In the genomic region with DNA sequence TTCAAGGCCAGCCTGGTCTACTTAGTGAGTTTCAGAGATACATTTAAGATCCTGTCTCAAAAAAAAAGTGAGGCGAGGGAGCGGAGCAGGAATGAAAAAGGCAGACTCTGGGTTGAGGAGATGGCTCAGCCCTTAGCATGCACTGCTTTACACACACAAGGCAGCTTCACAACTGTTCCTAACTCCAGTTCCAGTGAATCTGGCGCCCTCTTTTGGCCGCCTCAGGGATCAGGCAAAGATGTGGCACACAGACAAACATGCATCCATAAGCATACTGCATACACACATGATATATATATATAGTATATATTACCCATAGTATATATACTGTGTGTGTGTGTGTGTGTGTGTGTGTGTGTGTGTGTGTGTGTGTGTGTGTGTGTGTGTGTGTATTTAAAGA, we compare ENCODE assay signal across 12 mouse cellular contexts. TPM values are rescaled to one million over a fixed set of nuclear protein-coding genes. Genes with fewer than 3 reads are reported as not detected.
DNase-seq lines count a peak whose midpoint lies in the region; ATAC-seq and TF ChIP-seq lines count a peak whose summit lies in the region.
"Had no signal": no experiment of that assay in that cellular context is flagged by ENCODE, and none has a peak within 500 bp of the region (broad histone marks: within the 10 kb centered on the region; RNA-seq: fewer than 3 reads in every experiment).

No protein-coding gene starts in this region.

- no peak overlapping the region for H3K4me3 ChIP-seq in kidney, postnatal 0 days (replicated peaks; ENCODE audit: low read depth, low read length)
- no peak overlapping the region for H3K4me3 ChIP-seq in kidney, embryonic 15.5 days (replicated peaks)
- H3K4me3 ChIP-seq: hindbrain, embryonic 15.5 days; myocyte had no signal

- H3K27me3 ChIP-seq in kidney, postnatal 0 days (ENCODE audit: insufficient read depth, low read length), result no peaks in the 10 kb centered on the region
- no peaks in the 10 kb centered on the region for H3K27me3 ChIP-seq in kidney, embryonic 15.5 days
- H3K27me3 ChIP-seq: hindbrain, embryonic 15.5 days had no signal

- TF ChIP-seq CTCF in kidney, postnatal 0 days (IDR thresholded peaks at IDR 0.05; ENCODE audit: low read depth), result peak; percentile 44; the same call in 1 of the 2 replicates
- TF ChIP-seq CTCF in brain, embryonic 14.5 days (IDR thresholded peaks at IDR 0.05; ENCODE audit: borderline replicate concordance, extremely low read depth, insufficient read depth, insufficient read length), result peak; percentile 47; the same call in 1 of the 2 replicates

- no peak for TF ChIP-seq POLR2A in brain, embryonic 14.5 days (IDR thresholded peaks at IDR 0.05; ENCODE audit: borderline replicate concordance, extremely low read depth, insufficient read depth, insufficient read length, poor library complexity, severe bottlenecking)

- no peaks in the 10 kb centered on the region for H3K9me3 ChIP-seq in kidney, postnatal 0 days (replicated peaks; ENCODE audit: low read length)
- H3K9me3 ChIP-seq in kidney, embryonic 15.5 days (replicated peaks), result no peaks in the 10 kb centered on the region
- H3K9me3 ChIP-seq: hindbrain, embryonic 15.5 days had no signal

- H3K36me3 ChIP-seq in kidney, postnatal 0 days (ENCODE audit: insufficient read depth, low read length), result no peaks in the 10 kb centered on the region
- H3K36me3 ChIP-seq in kidney, embryonic 15.5 days, result no peaks in the 10 kb centered on the region
- H3K36me3 ChIP-seq: hindbrain, embryonic 15.5 days had no signal

- no peaks in the 10 kb centered on the region for H3K4me1 ChIP-seq in kidney, postnatal 0 days (replicated peaks; ENCODE audit: insufficient read depth, low read length)
- H3K4me1 ChIP-seq in kidney, embryonic 15.5 days, result peaks cover 3% of the 10 kb centered on the region; the same call in 1 of the 2 replicates

- no peak overlapping the region for H3K9ac ChIP-seq in kidney, postnatal 0 days (ENCODE audit: low read depth, low read length)
- no peak overlapping the region for H3K9ac ChIP-seq in kidney, embryonic 15.5 days
- H3K9ac ChIP-seq: hindbrain, embryonic 15.5 days had no signal

- DNase-seq in adrenal gland, postnatal 10 days, result peak; percentile 26
- no peak for DNase-seq in adrenal gland, postnatal 4 days (ENCODE audit: low spot score in 2 of 2)
- DNase-seq in kidney, postnatal 0 days (ENCODE audit: low spot score), result no peak
- peak; percentile 9 for DNase-seq in 3T3-L1 (ENCODE audit: low read depth, low spot score)
- peak; percentile 45 for DNase-seq in brain, embryonic 14.5 days (ENCODE audit: low read depth)
- DNase-seq in layer of hippocampus, postnatal 10 days (ENCODE audit: low spot score in 2 of 2), result no peak

- H3K27ac ChIP-seq in kidney, postnatal 0 days, result no peak overlapping the region
- H3K27ac ChIP-seq in kidney, embryonic 15.5 days, result no peak overlapping the region
- H3K27ac ChIP-seq: hindbrain, embryonic 15.5 days had no signal

- WGBS in kidney, postnatal 0 days, result 64% methylated on average over 4 of the region's 4 CpGs
- WGBS in kidney, embryonic 15.5 days, result 64% methylated on average over 4 of the region's 4 CpGs

- H3K4me2 ChIP-seq in kidney, postnatal 0 days (ENCODE audit: low read length), result no peak overlapping the region
- no peak overlapping the region for H3K4me2 ChIP-seq in kidney, embryonic 15.5 days
- H3K4me2 ChIP-seq: hindbrain, embryonic 15.5 days had no signal

- no peak for ATAC-seq in kidney, postnatal 0 days (replicated peaks; ENCODE audit: low FRiP score, low read depth)
- no peak for ATAC-seq in kidney, embryonic 15.5 days (replicated peaks; ENCODE audit: low FRiP score)
- no peak for ATAC-seq in granulocyte monocyte progenitor cell, adult 5-6 weeks (replicated peaks; ENCODE audit: poor library complexity, severe bottlenecking)

RNA-seq across cellular contexts. Expression of a gene that starts 4.1 kb away (rescaled TPM):
- 10 to 100 TPM; 32.9 to 38.1 TPM for total RNA-seq in adrenal gland, postnatal 10 days (2021)
- 10 to 100 TPM; 44.2 to 47.5 TPM for total RNA-seq in adrenal gland, postnatal 4 days (2021)
- 68.9 and 75.7 TPM in 2 replicates for polyA plus RNA-seq in kidney, postnatal 0 days (2015; fragmentation: Nextera tagmentation; extraction: Ambion mirVana)
- 79.5 and 85.4 TPM in 2 replicates for polyA plus RNA-seq in kidney, embryonic 15.5 days (2015; fragmentation: Nextera tagmentation; extraction: Ambion mirVana)
- 44.4 and 44.8 TPM in 2 replicates for polyA plus RNA-seq in brain, embryonic 14.5 days (2012; rRNA removed)
- total RNA-seq in granulocyte monocyte progenitor cell, adult 5-6 weeks (2014; fragmentation: Nextera tagmentation), result 50.2 and 65.5 TPM in 2 replicates
- 62.7 and 75.3 TPM in 2 replicates for total RNA-seq in granulocyte monocyte progenitor cell, adult 5-6 weeks (2017)
- 10 to 100 TPM; 30.0 to 39.1 TPM for total RNA-seq in layer of hippocampus, postnatal 10 days (2021)

RNA-seq across cellular contexts. Expression of a gene that starts 16.7 kb away (rescaled TPM):
- total RNA-seq in adrenal gland, postnatal 10 days (2021), result 100 to 1,000 TPM in 1 of 2 experiments, 10 to 100 TPM in 1; 24.9 to 114 TPM
- total RNA-seq in adrenal gland, postnatal 4 days (2021), result 10 to 100 TPM in 1 of 2 experiments, 1 to 10 TPM in 1; 5.3 to 21.8 TPM
- 0.16 and 0.88 TPM in 2 replicates for polyA plus RNA-seq in kidney, postnatal 0 days (2015; fragmentation: Nextera tagmentation; extraction: Ambion mirVana)
- 4.4 and 6.3 TPM in 2 replicates for polyA plus RNA-seq in kidney, embryonic 15.5 days (2015; fragmentation: Nextera tagmentation; extraction: Ambion mirVana)
- polyA plus RNA-seq in brain, embryonic 14.5 days (2012; rRNA removed), result 5.0 and 7.1 TPM in 2 replicates
- total RNA-seq in granulocyte monocyte progenitor cell, adult 5-6 weeks (2014; fragmentation: Nextera tagmentation), result not detected in 2 replicates
- total RNA-seq in granulocyte monocyte progenitor cell, adult 5-6 weeks (2017), result not detected in 2 replicates
- total RNA-seq in layer of hippocampus, postnatal 10 days (2021), result 1 to 10 TPM; 4.4 to 7.4 TPM
- polyA plus RNA-seq: liver, adult 2 months had no signal

RNA-seq across cellular contexts. Expression of a gene that starts 34.4 kb away (rescaled TPM):
- not detected for total RNA-seq in adrenal gland, postnatal 10 days (2021)
- total RNA-seq in adrenal gland, postnatal 4 days (2021), result not detected
- polyA plus RNA-seq in kidney, postnatal 0 days (2015; fragmentation: Nextera tagmentation; extraction: Ambion mirVana), result not detected in 2 replicates
- polyA plus RNA-seq in kidney, embryonic 15.5 days (2015; fragmentation: Nextera tagmentation; extraction: Ambion mirVana), result not detected in 2 replicates
- not detected in 2 replicates for polyA plus RNA-seq in brain, embryonic 14.5 days (2012; rRNA removed)
- total RNA-seq in granulocyte monocyte progenitor cell, adult 5-6 weeks (2014; fragmentation: Nextera tagmentation), result not detected in 2 replicates
- not detected in 2 replicates for total RNA-seq in granulocyte monocyte progenitor cell, adult 5-6 weeks (2017)
- total RNA-seq in layer of hippocampus, postnatal 10 days (2021), result not detected
- total RNA-seq: liver, adult 2 months had no signal
- polyA plus RNA-seq: C2C12; hindbrain, embryonic 15.5 days; liver, adult 2 months; myocyte had no signal

RNA-seq across cellular contexts. Expression of a gene that starts 44.4 kb away (rescaled TPM):
- 10 to 100 TPM in 1 of 2 experiments, 1 to 10 TPM in 1; 5.1 to 22.1 TPM for total RNA-seq in adrenal gland, postnatal 10 days (2021)
- total RNA-seq in adrenal gland, postnatal 4 days (2021), result 1 to 10 TPM in 1 of 2 experiments, under 1 TPM in 1; 0.81 to 4.9 TPM
- polyA plus RNA-seq in kidney, postnatal 0 days (2015; fragmentation: Nextera tagmentation; extraction: Ambion mirVana), result 0.34 and 0.62 TPM in 2 replicates
- polyA plus RNA-seq in kidney, embryonic 15.5 days (2015; fragmentation: Nextera tagmentation; extraction: Ambion mirVana), result 1.6 TPM in 2 replicates
- polyA plus RNA-seq in brain, embryonic 14.5 days (2012; rRNA removed), result 0.05 and 0.18 TPM in 2 replicates
- not detected in 2 replicates for total RNA-seq in granulocyte monocyte progenitor cell, adult 5-6 weeks (2014; fragmentation: Nextera tagmentation)
- total RNA-seq in granulocyte monocyte progenitor cell, adult 5-6 weeks (2017), result not detected in 2 replicates
- total RNA-seq in layer of hippocampus, postnatal 10 days (2021), result 1 to 10 TPM; 3.1 to 4.9 TPM
- total RNA-seq: liver, adult 2 months had no signal

Comparison
In these comparisons a context has a peak if more than half of its experiments do, and no peak if none do; other contexts are left out.
1. DNase-seq: peak in adrenal gland, postnatal 10 days (single experiment), 3T3-L1 (single experiment) and brain, embryonic 14.5 days (single experiment); none in adrenal gland, postnatal 4 days (0 of 2), kidney, postnatal 0 days (single experiment) and layer of hippocampus, postnatal 10 days (0 of 2).
2. RNA of a gene that starts 16.7 kb away (total RNA-seq): 24.9 to 114 TPM in adrenal gland, postnatal 10 days, 5.3 to 21.8 TPM in adrenal gland, postnatal 4 days and 4.4 to 7.4 TPM in layer of hippocampus, postnatal 10 days; not detected in granulocyte monocyte progenitor cell, adult 5-6 weeks; every median in the first group is over 4 times any median in the second.